Mouse (Mus musculus) heart, adult 2 months (tissue): ENCODE results near the gene Kctd2. TPM values are rescaled to one million over a fixed set of nuclear protein-coding genes. Genes with fewer than 3 reads are reported as not detected.

Experiments used
- DNase-seq, 2 experiments: peaks; one replicate each; pipeline ENCODE4 v3.0.0; 2021
- H3K27ac ChIP-seq: fragments of 200-600 bp; 2 replicates; pipeline ENCODE4 v1.8.1; 2022
- H3K27me3 ChIP-seq: fragments of 200-500 bp; 2 replicates; pipeline ENCODE4 v1.6.1; 2012; ENCODE audit warnings: mild to moderate bottlenecking, low read length, inconsistent platforms, mixed read lengths; ENCODE audit not compliant: control insufficient read depth, insufficient read depth
- H3K36me3 ChIP-seq: fragments of 200-500 bp; 2 replicates; pipeline ENCODE4 v1.6.1; 2012; ENCODE audit warnings: low read length, inconsistent platforms; ENCODE audit not compliant: control insufficient read depth, insufficient read depth
- H3K4me1 ChIP-seq: fragments of 200-500 bp; 2 replicates; pipeline ENCODE4 v1.6.1; 2011; ENCODE audit warnings: low read length; ENCODE audit not compliant: control insufficient read depth, insufficient read depth
- H3K4me3 ChIP-seq: fragments of 200-600 bp; 2 replicates; pipeline ENCODE4 v1.8.1; 2022
- H3K79me2 ChIP-seq: fragments of 200-500 bp; replicated peaks from 2 replicates; pipeline ENCODE4 v1.6.1; 2012; ENCODE audit warnings: mild to moderate bottlenecking, inconsistent platforms, low read length, moderate library complexity, mixed read lengths; ENCODE audit not compliant: control insufficient read depth, insufficient read depth
- H3K9ac ChIP-seq: fragments of 200-500 bp; 2 replicates; pipeline ENCODE4 v1.6.1; 2012; ENCODE audit warnings: low read depth, mild to moderate bottlenecking, control low read depth, inconsistent platforms, low read length, mixed read lengths
- CTCF ChIP-seq: fragments of 200-600 bp; IDR thresholded peaks from 2 replicates; pipeline ENCODE4 v1.8.1; 2022; ENCODE audit warnings: antibody characterized with exemption, mild to moderate bottlenecking, moderate library complexity
- EP300 ChIP-seq: fragments of 200-500 bp; IDR thresholded peaks from 2 replicates; pipeline ENCODE4 v1.6.1; 2011; ENCODE audit warnings: low read depth, low read length, control low read depth; ENCODE audit not compliant: insufficient read depth
- POLR2A ChIP-seq: fragments of 200-500 bp; IDR thresholded peaks from 2 replicates; pipeline ENCODE4 v1.6.1; 2011; ENCODE audit warnings: mild to moderate bottlenecking, low read depth, low read length, control low read depth; ENCODE audit not compliant: insufficient read depth
- WGBS: fragments of 180-500 bp; shearing (Covaris S2); methylation state at CpG from one replicate; pipeline ENCODE4 v1.1.7; 2018; 5-methylcytosine and 5-hydroxymethylcytosine counted together
- intact Hi-C: fragments of 180-260 bp; cut with DNase I; formaldehyde crosslinking; loops from one replicate; pipeline ENCODE4 v1.15.1; 2025
- polyA plus RNA-seq: library from polyadenylated mRNA; depleted of rRNA; stranded (reverse); fragments of >200 nt; gene quantifications from 2 replicates; pipeline ENCODE4 v1.2.3, GENCODE M21; 2012
- total RNA-seq, 2 experiments: library from RNA; stranded (reverse); gene quantifications; 2 replicates each; pipeline ENCODE4 v1.2.3; 2021

The Kctd2 gene
- total and polyA plus RNA-seq, 3 experiments: 22.9 to 30.0 (median 26.6) TPM

DNA sequence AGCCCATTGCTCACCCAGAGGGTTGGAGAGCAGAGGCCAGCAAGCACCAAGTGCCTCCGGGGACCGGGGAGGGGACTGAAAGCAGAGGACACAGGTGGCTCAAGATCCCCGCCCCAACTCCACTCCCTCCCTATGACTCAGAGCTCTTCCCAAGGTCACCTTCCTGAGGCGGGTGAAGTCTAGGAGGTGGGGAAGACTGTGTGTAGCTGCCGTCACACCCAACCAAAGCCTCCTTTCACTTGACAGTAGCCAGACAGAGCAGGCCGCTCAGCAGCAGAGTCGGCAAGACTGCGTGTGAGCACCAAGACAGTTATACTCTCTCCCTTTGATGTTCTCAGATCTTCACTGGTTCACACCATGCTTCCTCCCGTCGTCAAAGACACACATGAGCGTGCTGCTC is 43.5 kb downstream of the Kctd2 start:
- no peak for DNase-seq
- Histone ChIP-seq H3K79me2 (no peaks in the 10 kb centered on the region), H3K27ac (no peak overlapping the region), H3K9ac (no peak overlapping the region), H3K4me3 (no peak overlapping the region), H3K36me3 (no peaks in the 10 kb centered on the region), H3K4me1 (no peaks in the 10 kb centered on the region; the same call in 1 of the 2 replicates), H3K27me3 (no peaks in the 10 kb centered on the region)
- TF ChIP-seq POLR2A: no peak
- TF ChIP-seq EP300: no peak
- no peak for TF ChIP-seq CTCF
- intact Hi-C loops: no loop called here
- WGBS: 68% methylated on average over 11 of the region's 11 CpGs

DNA sequence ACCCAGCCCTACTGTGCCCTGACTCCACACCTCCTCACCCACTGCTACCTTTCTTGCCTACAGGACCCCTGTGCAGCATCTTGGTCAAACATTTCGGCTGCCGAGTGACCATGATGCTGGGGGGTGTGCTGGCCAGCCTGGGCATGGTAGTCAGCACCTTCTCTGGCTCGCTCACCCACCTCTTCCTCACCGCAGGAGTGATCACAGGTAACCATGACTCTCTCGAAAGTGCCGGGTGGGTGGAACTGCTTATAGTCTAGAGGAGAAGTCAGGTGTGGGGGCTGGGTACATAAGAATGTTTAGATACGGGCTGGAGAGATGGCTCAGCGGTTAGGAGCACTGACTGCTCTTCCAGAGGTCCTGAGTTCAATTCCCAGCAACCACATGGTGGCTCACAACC is 44.9 kb downstream of the Kctd2 start:
- Histone ChIP-seq H3K27me3 (no peaks in the 10 kb centered on the region), H3K4me1 (no peaks in the 10 kb centered on the region; the same call in 1 of the 2 replicates), H3K27ac (no peak overlapping the region), H3K36me3 (no peaks in the 10 kb centered on the region), H3K79me2 (no peaks in the 10 kb centered on the region), H3K4me3 (no peak overlapping the region), H3K9ac (no peak overlapping the region)
- no peak for DNase-seq
- intact Hi-C loops: no loop called here
- TF ChIP-seq EP300: no peak
- no peak for TF ChIP-seq POLR2A
- TF ChIP-seq CTCF: no peak
- 89% methylated on average over 8 of the region's 8 CpGs for WGBS

DNA sequence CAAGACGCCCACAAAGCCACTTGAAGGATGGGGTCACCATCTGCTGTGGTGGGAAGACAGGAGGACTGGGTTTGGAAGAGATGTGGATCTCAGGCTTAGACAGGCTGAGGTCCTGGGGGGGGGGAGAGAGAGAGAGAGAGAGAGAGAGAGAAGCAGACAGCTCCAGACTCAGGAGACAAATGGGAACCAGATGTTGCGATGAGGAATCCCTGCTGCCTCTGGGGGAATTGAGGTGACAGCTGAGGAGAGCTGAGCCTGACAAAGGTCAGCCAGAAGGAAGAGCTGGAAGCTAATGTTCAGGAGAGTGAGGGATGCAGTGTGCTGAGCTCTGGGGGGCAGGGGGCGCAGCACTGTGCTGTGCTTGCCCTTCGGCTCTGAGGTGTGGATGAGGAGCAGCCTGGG is 47.3 kb downstream of the Kctd2 start:
- no peaks in the 10 kb centered on the region for H3K27me3 ChIP-seq
- H3K4me1 ChIP-seq: no peaks in the 10 kb centered on the region; the same call in 1 of the 2 replicates
- no peak for DNase-seq
- 58% methylated on average over 4 of the region's 4 CpGs for WGBS
- TF ChIP-seq POLR2A: no peak
- no peak for TF ChIP-seq EP300
- TF ChIP-seq CTCF: no peak
- H3K4me3 ChIP-seq: no peak overlapping the region
- intact Hi-C loops: no loop called here
- H3K36me3 ChIP-seq: no peaks in the 10 kb centered on the region
- H3K27ac ChIP-seq: no peak overlapping the region
- no peaks in the 10 kb centered on the region for H3K79me2 ChIP-seq
- no peak overlapping the region for H3K9ac ChIP-seq

DNA sequence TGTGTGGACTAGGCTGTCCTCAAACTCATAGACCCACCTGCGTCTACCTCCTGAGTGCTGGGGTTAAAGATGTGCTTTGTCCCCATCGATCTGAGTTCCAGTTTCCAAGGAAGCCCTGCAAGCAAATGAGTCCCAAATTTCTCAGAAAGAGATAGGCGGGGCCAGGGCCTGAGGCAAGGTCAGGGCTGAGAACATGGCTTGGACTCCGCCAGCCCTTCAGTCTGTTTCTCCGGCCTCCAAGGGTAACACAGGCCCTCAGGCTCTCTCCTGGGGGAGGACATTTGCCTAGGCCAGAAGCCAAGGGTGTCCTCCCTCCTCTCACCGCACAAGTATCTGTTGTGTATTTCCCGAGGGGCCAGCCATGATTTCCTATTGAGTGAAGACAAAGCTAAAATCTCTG is 52.3 kb downstream of the Kctd2 start:
- Histone ChIP-seq H3K36me3 (no peaks in the 10 kb centered on the region), H3K27me3 (no peaks in the 10 kb centered on the region), H3K79me2 (no peaks in the 10 kb centered on the region), H3K4me3 (no peak overlapping the region), H3K9ac (no peak overlapping the region), H3K27ac (no peak overlapping the region; the same call in 1 of the 2 replicates), H3K4me1 (peaks cover 10% of the 10 kb centered on the region)
- peak in 1 of 2 experiments; percentile 48 for DNase-seq
- WGBS: 54% methylated on average over 7 of the region's 7 CpGs
- intact Hi-C loops: no loop called here
- TF ChIP-seq CTCF (no peak), POLR2A (no peak), EP300 (no peak)

DNA sequence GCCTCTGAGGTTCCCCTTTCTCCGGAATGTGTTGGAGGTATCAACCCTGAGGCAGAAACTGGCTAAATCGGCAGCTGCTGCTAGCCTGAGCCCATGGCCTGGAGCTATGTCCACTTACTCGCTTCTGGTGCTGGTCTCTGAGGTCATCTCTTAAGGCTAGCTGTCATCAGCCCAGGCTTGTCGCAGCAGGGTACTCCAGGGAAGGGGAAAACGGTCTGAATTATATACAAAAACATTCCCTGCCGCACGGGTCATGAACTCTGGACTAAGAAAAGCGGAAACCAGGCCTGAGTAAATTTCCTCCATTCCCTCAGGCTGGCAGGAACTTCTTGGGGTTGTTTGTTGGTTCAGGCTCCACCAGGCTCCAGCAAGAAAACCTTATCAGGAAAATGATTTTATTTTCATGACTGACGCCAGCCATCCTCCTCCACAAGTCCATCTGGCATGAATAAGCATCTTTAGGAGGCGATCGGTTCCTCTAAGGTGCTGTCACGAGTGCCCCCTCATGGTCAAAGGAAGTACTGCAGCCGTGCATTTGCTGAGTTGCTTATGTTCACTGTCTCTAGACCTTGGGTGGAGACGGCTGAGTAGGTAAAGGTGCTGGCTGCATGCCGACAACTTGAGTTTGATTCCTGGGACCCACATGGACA is 53.8 kb downstream of the Kctd2 start:
- H3K4me3 ChIP-seq: no peak overlapping the region
- WGBS: 9% methylated on average over 15 of the region's 15 CpGs
- TF ChIP-seq EP300 (peak; percentile 94), POLR2A (peak; percentile 56; the same call in 1 of the 2 replicates), CTCF (no peak)

DNA sequence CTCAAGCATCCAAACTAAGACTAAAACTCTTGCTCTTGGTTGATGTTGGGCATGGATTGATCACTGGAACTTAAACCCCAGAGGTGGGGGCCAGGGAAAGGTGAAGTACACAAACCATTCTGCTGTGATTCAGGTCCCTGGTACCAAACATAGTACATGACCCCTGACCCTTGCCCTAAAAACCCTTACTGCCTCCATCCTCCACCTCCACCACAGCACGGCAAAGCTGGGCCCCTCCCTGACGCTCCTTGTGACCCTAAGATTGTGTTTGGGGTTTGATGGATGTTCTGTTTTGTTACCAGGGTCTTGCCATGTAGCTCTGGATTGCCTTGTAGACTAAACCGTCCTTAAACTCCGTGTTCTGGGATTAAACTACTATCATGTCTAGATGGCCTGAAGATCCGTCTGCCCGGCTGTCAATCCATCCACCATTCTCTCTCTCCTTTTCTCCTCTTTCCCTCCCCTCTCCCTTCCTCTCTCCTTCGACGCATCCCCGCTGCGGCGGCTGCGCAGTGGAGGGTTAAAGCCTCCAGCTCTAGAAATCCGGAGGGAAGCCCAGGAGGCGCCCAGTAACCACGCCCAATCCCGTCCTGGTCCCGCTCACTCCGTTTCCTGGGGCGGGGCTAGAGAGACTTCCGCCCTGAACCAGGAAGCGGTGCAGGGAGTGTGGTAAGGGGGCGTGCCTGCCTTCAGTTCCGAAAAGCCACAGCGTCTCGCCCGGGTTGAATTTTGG is 55.3 kb downstream of the Kctd2 start, which contains the start of gene Armc7:
Armc7 (plus strand) TSS at position 643 of the 733 bp plus-strand sequence.
- peaks cover 10% of the 10 kb centered on the region for H3K4me1 ChIP-seq

More for the DNA sequence above, 53.8 kb downstream of the Kctd2 start:
- Histone ChIP-seq H3K27ac (peak overlapping the region; percentile 72), H3K9ac (peak overlapping the region; percentile 35), H3K79me2 (no peaks in the 10 kb centered on the region), H3K4me1 (peaks cover 10% of the 10 kb centered on the region), H3K27me3 (no peaks in the 10 kb centered on the region), H3K36me3 (no peaks in the 10 kb centered on the region)
- DNase-seq: peak; percentile 91 to 96
- intact Hi-C loops: loop anchor here (1.0 to 2.0 kb wide), 3 partner anchors 45 to 115 kb away; no protein-coding TSS in a partner anchor

More for the DNA sequence above, 55.3 kb downstream of the Kctd2 start, which contains the start of gene Armc7:
- intact Hi-C loops: loop anchor here (2.0 kb wide), 1 partner anchor 62 kb away; no protein-coding TSS in a partner anchor
- Histone ChIP-seq H3K36me3 (no peaks in the 10 kb centered on the region), H3K27ac (peak within 1 kb of the TSS; percentile 78), H3K9ac (peak within 1 kb of the TSS; percentile 61), H3K27me3 (no peaks in the 10 kb centered on the region), H3K4me3 (peak within 1 kb of the TSS; percentile 93), H3K79me2 (no peaks in the 10 kb centered on the region)
- peak; percentile 96 to 97 for DNase-seq
- TF ChIP-seq EP300 (0 out of 2 replicates have a peak, but pooled peaks have one; percentile 45), CTCF (no peak), POLR2A (peak; percentile 91)
- under 1% methylated on average over 26 of the region's 26 CpGs for WGBS
